Mouse (Mus musculus): ENCODE measurements around the gene Mex3a.

Mex3a gene

GRCm38 (mm10) chr3:88546674-88547418 is 14.7 kb downstream of the Mex3a start:
- DNase-seq: no peak

- DNase-seq: no peak
Measured at GRCm38 (mm10) chr3:88548180-88548917, 16.2 kb downstream of the Mex3a start, which contains the start of gene Rab25. Gene Rab25, minus strand, starts transcription at chr3:88548300.

- DNase-seq: no peak
Measured at GRCm38 (mm10) chr3:88551586-88551985, 19.4 kb downstream of the Mex3a start.

- no peak for DNase-seq
Measured at GRCm38 (mm10) chr3:88552082-88552645, 20.0 kb downstream of the Mex3a start.

GRCm38 (mm10) chr3:88552676-88553524 is 20.7 kb downstream of the Mex3a start, which contains the start of gene Lamtor2:
Gene Lamtor2, minus strand, starts transcription at chr3:88553074.
- peak; percentile 96 for DNase-seq

- peak; percentile 70 to 73 for DNase-seq
Measured at GRCm38 (mm10) chr3:88553525-88553879, 21.3 kb downstream of the Mex3a start, which contains the start of gene Ubqln4. Gene Ubqln4, plus strand, starts transcription at chr3:88553758.

- DNase-seq: peak in 1 of 2 experiments; percentile 64
Measured at GRCm38 (mm10) chr3:88553880-88554586, 21.8 kb downstream of the Mex3a start.

GRCm38 (mm10) chr3:88555069-88555605 is 22.9 kb downstream of the Mex3a start:
- no peak for DNase-seq

- no peak for DNase-seq
Measured at GRCm38 (mm10) chr3:88555731-88556130, 23.5 kb downstream of the Mex3a start.

- no peak for DNase-seq
Measured at GRCm38 (mm10) chr3:88556616-88557015, 24.4 kb downstream of the Mex3a start.

GRCm38 (mm10) chr3:88559596-88559995 is 27.4 kb downstream of the Mex3a start:
- no peak for DNase-seq

GRCm38 (mm10) chr3:88561989-88562388 is 29.8 kb downstream of the Mex3a start:
- DNase-seq: no peak

- no peak for DNase-seq
Measured at GRCm38 (mm10) chr3:88563442-88563841, 31.2 kb downstream of the Mex3a start.

- no peak for DNase-seq
Measured at GRCm38 (mm10) chr3:88563966-88564365, 31.8 kb downstream of the Mex3a start.

- no peak for DNase-seq
Measured at GRCm38 (mm10) chr3:88566116-88566515, 33.9 kb downstream of the Mex3a start.

GRCm38 (mm10) chr3:88566536-88567061 is 34.4 kb downstream of the Mex3a start:
- DNase-seq: no peak

GRCm38 (mm10) chr3:88567892-88568291 is 35.7 kb downstream of the Mex3a start:
- DNase-seq: no peak

- no peak for DNase-seq
Measured at GRCm38 (mm10) chr3:88568615-88569014, 36.4 kb downstream of the Mex3a start.

GRCm38 (mm10) chr3:88569093-88569492 is 36.9 kb downstream of the Mex3a start:
- no peak for DNase-seq

GRCm38 (mm10) chr3:88569694-88570093 is 37.5 kb downstream of the Mex3a start:
- DNase-seq: no peak

GRCm38 (mm10) chr3:88570341-88570740 is 38.1 kb downstream of the Mex3a start:
- no peak for DNase-seq
